Mouse (Mus musculus) liver, embryonic 14.5 days (tissue): ENCODE measurements at regions not wholly inside any gene's neighbourhood (a gene's known extent, or its start where the extent isn't known, plus 50 kb on each side); places are given as distances from the start of the nearest gene placed in this dataset.
A peak's percentile ranks its signal among the peaks of the same experiment; 100 is the strongest.

Experiments
- ATAC-seq: fragments of 200-750 bp; cut with Nextera tagmentation; 2 replicates; pipeline ENCODE4 v1.8.0; 2017; ENCODE audit warnings: moderate number of reproducible peaks, mild to moderate bottlenecking, moderate library complexity; ENCODE audit not compliant: insufficient read depth
- DNase-seq, 3 experiments: peaks; one replicate each; pipeline ENCODE4 v3.0.0-alpha.2; 2012 to 2013; ENCODE audit warnings: low read depth in 3 of 3, low spot score in 3 of 3
- H3K27ac ChIP-seq: fragments of 300-500 bp; sonication (generic); 2 replicates; pipeline ENCODE4 v1.5.1; 2014; ENCODE audit warnings: moderate library complexity, mild to moderate bottlenecking, control low read depth, inconsistent platforms
- H3K27me3 ChIP-seq: fragments of 300-500 bp; sonication (generic); 2 replicates; pipeline ENCODE4 v1.6.1; 2014; ENCODE audit warnings: mild to moderate bottlenecking, low read length, moderate library complexity; ENCODE audit not compliant: control insufficient read depth, insufficient read depth
- H3K36me3 ChIP-seq: fragments of 300-500 bp; sonication (generic); replicated peaks from 2 replicates; pipeline ENCODE4 v1.6.1; 2014; ENCODE audit warnings: low read depth; ENCODE audit not compliant: control insufficient read depth, insufficient read depth
- H3K4me1 ChIP-seq, 2 experiments: fragments of 200-500 bp in 1 of 2; fragments of 300-500 bp in 1 of 2; sonication (generic) in 1 of 2; replicated peaks; 2 replicates each; pipeline ENCODE4 v1.6.1; 2012 to 2014; ENCODE audit warnings: antibody characterized with exemption in 1 of 2, inconsistent platforms in 1 of 2, low read length in 1 of 2; ENCODE audit not compliant: control insufficient read depth in 2 of 2, insufficient read depth in 2 of 2
- H3K4me2 ChIP-seq: fragments of 300-500 bp; sonication (generic); 2 replicates; pipeline ENCODE4 v1.6.1; 2014; ENCODE audit warnings: low read depth, mild to moderate bottlenecking, control low read depth, moderate library complexity
- H3K4me3 ChIP-seq, 2 experiments: fragments of 200-500 bp in 1 of 2; fragments of 300-500 bp in 1 of 2; sonication (generic) in 1 of 2; 2 replicates each; pipeline ENCODE4 v1.5.1; 2012 to 2014; ENCODE audit warnings: low read depth in 2 of 2, low read length in 2 of 2, mild to moderate bottlenecking in 2 of 2, control low read depth in 1 of 2, inconsistent platforms in 1 of 2, moderate library complexity in 1 of 2; ENCODE audit not compliant: insufficient read depth in 1 of 2
- H3K9ac ChIP-seq: fragments of 300-500 bp; sonication (generic); replicated peaks from 2 replicates; pipeline ENCODE4 v1.6.1; 2014; ENCODE audit warnings: mild to moderate bottlenecking, control low read depth, moderate library complexity
- H3K9me3 ChIP-seq: fragments of 300-500 bp; sonication (generic); 2 replicates; pipeline ENCODE4 v1.6.1; 2016; ENCODE audit warnings: low read length, mixed read lengths; ENCODE audit not compliant: control insufficient read depth
- CTCF ChIP-seq: IDR thresholded peaks from 2 replicates; pipeline ENCODE4 v1.5.1; 2016; ENCODE audit warnings: antibody characterized with exemption, low read depth, control low read depth
- EP300 ChIP-seq: IDR thresholded peaks from 2 replicates; pipeline ENCODE4 v1.6.1; 2016; ENCODE audit warnings: antibody characterized with exemption, low read depth
- WGBS: fragments of 180-500 bp; shearing (Covaris S2); extraction: QIAGEN DNeasy Blood & Tissue Kit; methylation state at CpG from one replicate; pipeline ENCODE4 v1.1.7; 2014; ENCODE audit not compliant: insufficient replicate concordance; 5-methylcytosine and 5-hydroxymethylcytosine counted together

DNA sequence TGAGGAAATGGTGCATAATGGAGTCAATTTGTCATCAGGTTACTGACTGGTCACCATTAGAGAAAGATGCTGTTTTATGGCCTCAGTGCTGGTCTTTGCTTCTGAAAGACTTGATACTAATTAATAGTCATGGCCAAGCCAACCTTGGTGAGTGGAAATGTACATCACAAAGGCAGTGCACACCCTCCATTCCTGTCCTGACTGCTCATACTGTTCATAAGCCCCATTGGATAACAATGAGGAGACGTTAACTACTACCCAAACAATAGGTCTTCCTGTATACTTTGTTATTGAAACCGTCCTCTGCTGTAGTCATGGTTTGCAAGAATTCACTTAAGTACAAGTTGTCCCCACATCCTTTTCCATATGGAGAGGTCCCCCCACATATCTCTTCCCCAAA, 605.8 kb upstream of the Slc35b3 start:
- WGBS: 34% methylated on average over 2 of the region's 2 CpGs
- ATAC-seq: no peak

GRCm38 (mm10) chr13:39537724-39538440, 577.2 kb upstream of the Slc35b3 start:
- H3K36me3 ChIP-seq: no peaks in the 10 kb centered on the region
- H3K9ac ChIP-seq: no peak overlapping the region
- no peaks in the 10 kb centered on the region for H3K9me3 ChIP-seq
- no peak overlapping the region for H3K4me3 ChIP-seq
- H3K4me2 ChIP-seq: no peak overlapping the region
- H3K4me1 ChIP-seq: no peaks in the 10 kb centered on the region
- H3K27ac ChIP-seq: no peak overlapping the region
- DNase-seq (no peak), ATAC-seq (no peak)
- 54% methylated on average over 14 of the region's 14 CpGs for WGBS
- TF ChIP-seq CTCF: no peak
- TF ChIP-seq EP300: no peak
- no peaks in the 10 kb centered on the region for H3K27me3 ChIP-seq

More for the DNA sequence above, 605.8 kb upstream of the Slc35b3 start:
- H3K4me3 ChIP-seq: no peak overlapping the region
- no peak overlapping the region for H3K4me2 ChIP-seq
- no peaks in the 10 kb centered on the region for H3K9me3 ChIP-seq
- no peak overlapping the region for H3K27ac ChIP-seq
- no peak for DNase-seq
- no peaks in the 10 kb centered on the region for H3K36me3 ChIP-seq
- H3K27me3 ChIP-seq: no peaks in the 10 kb centered on the region
- H3K4me1 ChIP-seq: no peaks in the 10 kb centered on the region
- no peak for TF ChIP-seq EP300
- no peak for TF ChIP-seq CTCF
- H3K9ac ChIP-seq: no peak overlapping the region

- no peaks in the 10 kb centered on the region for H3K36me3 ChIP-seq
- no peak overlapping the region for H3K27ac ChIP-seq
- TF ChIP-seq CTCF (peak; percentile 31; the same call in 1 of the 2 replicates), EP300 (no peak)
- 55% methylated on average over 1 of the region's 1 CpGs for WGBS
- ATAC-seq (no peak), DNase-seq (no peak)
- H3K4me2 ChIP-seq: no peak overlapping the region
- H3K27me3 ChIP-seq: no peaks in the 10 kb centered on the region
- no peak overlapping the region for H3K9ac ChIP-seq
- H3K4me1 ChIP-seq: no peaks in the 10 kb centered on the region
- no peaks in the 10 kb centered on the region for H3K9me3 ChIP-seq
- H3K4me3 ChIP-seq: no peak overlapping the region
Observed at GRCm38 (mm10) chr13:39526469-39526868, 565.8 kb upstream of the Slc35b3 start.

GRCm38 (mm10) chr13:39523856-39524301, 563.2 kb upstream of the Slc35b3 start:
- no peaks in the 10 kb centered on the region for H3K36me3 ChIP-seq
- H3K4me1 ChIP-seq: no peaks in the 10 kb centered on the region
- no peak overlapping the region for H3K27ac ChIP-seq
- no peaks in the 10 kb centered on the region for H3K27me3 ChIP-seq
- H3K4me3 ChIP-seq: no peak overlapping the region
- no peaks in the 10 kb centered on the region for H3K9me3 ChIP-seq
- H3K9ac ChIP-seq: no peak overlapping the region
- no peak for DNase-seq
- no peak for TF ChIP-seq CTCF
- no peak for TF ChIP-seq EP300
- ATAC-seq: no peak
- H3K4me2 ChIP-seq: no peak overlapping the region
- 58% methylated on average over 9 of the region's 9 CpGs for WGBS

DNA sequence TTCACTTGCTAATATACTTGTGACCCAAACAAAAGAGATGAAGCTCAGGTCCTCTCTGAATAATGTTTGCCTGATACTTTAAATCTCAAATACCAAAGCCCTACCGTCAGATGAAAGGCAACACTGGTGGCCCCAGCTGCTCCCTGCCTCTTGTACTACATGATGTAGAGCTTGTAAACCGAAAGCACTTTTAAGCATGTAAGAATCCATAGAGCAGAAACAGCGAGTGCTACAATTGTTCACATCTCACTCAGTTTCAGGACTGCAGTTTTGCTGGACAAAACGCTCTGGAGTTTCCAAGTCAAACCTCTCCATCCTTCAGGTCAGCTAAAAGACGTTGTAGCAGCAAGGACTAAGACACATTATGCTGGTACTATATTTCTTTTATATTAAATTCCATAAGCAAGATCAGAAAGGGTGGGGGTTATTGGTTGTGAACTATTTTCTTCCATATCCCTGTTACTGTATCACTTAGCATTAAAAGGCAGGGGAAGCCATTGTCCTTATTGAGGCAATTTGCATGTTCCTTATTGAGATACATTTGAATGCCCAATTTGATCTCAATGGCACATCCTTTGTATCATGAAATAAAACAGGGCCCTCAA, 562.7 kb upstream of the Slc35b3 start:
- H3K9ac ChIP-seq: no peak overlapping the region
- no peak overlapping the region for H3K4me3 ChIP-seq
- TF ChIP-seq CTCF (no peak), EP300 (no peak)
- H3K9me3 ChIP-seq: no peaks in the 10 kb centered on the region
- H3K27ac ChIP-seq: no peak overlapping the region
- H3K36me3 ChIP-seq: no peaks in the 10 kb centered on the region
- no peaks in the 10 kb centered on the region for H3K4me1 ChIP-seq
- H3K27me3 ChIP-seq: no peaks in the 10 kb centered on the region
- WGBS: 60% methylated on average over 5 of the region's 5 CpGs
- DNase-seq (no peak), ATAC-seq (no peak)
- H3K4me2 ChIP-seq: no peak overlapping the region
